Mouse (Mus musculus) midbrain, embryonic 14.5 days (tissue): ENCODE results near the gene Cdkal1. TPM values are rescaled to one million over a fixed set of nuclear protein-coding genes. Genes with fewer than 3 reads are reported as not detected.

Experiments used
- ATAC-seq: fragments of 200-750 bp; cut with Nextera tagmentation; 2 replicates; pipeline ENCODE4 v1.8.0; 2017; ENCODE audit warnings: moderate number of reproducible peaks, moderate library complexity; ENCODE audit not compliant: low FRiP score, low TSS enrichment
- DNase-seq: peaks from one replicate; pipeline ENCODE4 v3.0.0-alpha.2; 2015
- H3K27ac ChIP-seq: fragments of 300-500 bp; sonication (generic); replicated peaks from 2 replicates; pipeline ENCODE4 v1.5.1; 2014; ENCODE audit warnings: mild to moderate bottlenecking, low read depth, low read length, moderate library complexity
- H3K27me3 ChIP-seq: fragments of 300-500 bp; sonication (generic); 2 replicates; pipeline ENCODE4 v1.6.1; 2014; ENCODE audit warnings: low read length, control low read depth, mixed read lengths; ENCODE audit not compliant: control insufficient read depth, insufficient read depth
- H3K36me3 ChIP-seq: fragments of 300-500 bp; sonication (generic); 2 replicates; pipeline ENCODE4 v1.6.1; 2014; ENCODE audit warnings: low read length, control low read depth; ENCODE audit not compliant: control insufficient read depth, insufficient read depth
- H3K4me1 ChIP-seq: fragments of 300-500 bp; sonication (generic); 2 replicates; pipeline ENCODE4 v1.6.1; 2014; ENCODE audit warnings: mild to moderate bottlenecking, antibody characterized with exemption, low read length, control low read depth; ENCODE audit not compliant: control insufficient read depth, insufficient read depth
- H3K4me2 ChIP-seq: fragments of 300-500 bp; sonication (generic); 2 replicates; pipeline ENCODE4 v1.6.1; 2014; ENCODE audit warnings: mild to moderate bottlenecking, low read length, moderate library complexity
- H3K4me3 ChIP-seq: fragments of 300-500 bp; sonication (generic); replicated peaks from 2 replicates; pipeline ENCODE4 v1.5.1; 2014; ENCODE audit warnings: low read depth, low read length
- H3K9ac ChIP-seq: fragments of 300-500 bp; sonication (generic); replicated peaks from 2 replicates; pipeline ENCODE4 v1.6.1; 2014; ENCODE audit warnings: mild to moderate bottlenecking, low read length, moderate library complexity
- H3K9me3 ChIP-seq: fragments of 300-500 bp; sonication (generic); 2 replicates; pipeline ENCODE4 v1.6.1; 2016; ENCODE audit warnings: low read length, control low read depth, mixed read lengths; ENCODE audit not compliant: control insufficient read depth
- WGBS: fragments of 180-500 bp; shearing (Covaris S2); extraction: QIAGEN DNeasy Blood & Tissue Kit; methylation state at CpG from one replicate; pipeline ENCODE4 v1.1.7; 2014; 5-methylcytosine and 5-hydroxymethylcytosine counted together
- polyA plus RNA-seq: library from polyadenylated mRNA; unstranded; fragments of >200 nt; fragmentation: Nextera tagmentation; extraction: Ambion mirVana; gene quantifications from 2 replicates; pipeline ENCODE4 v1.2.1, GENCODE M21; 2014

Cdkal1 gene
- polyA plus RNA-seq, 1 experiment from 2014 or later: 23.5 TPM

DNA sequence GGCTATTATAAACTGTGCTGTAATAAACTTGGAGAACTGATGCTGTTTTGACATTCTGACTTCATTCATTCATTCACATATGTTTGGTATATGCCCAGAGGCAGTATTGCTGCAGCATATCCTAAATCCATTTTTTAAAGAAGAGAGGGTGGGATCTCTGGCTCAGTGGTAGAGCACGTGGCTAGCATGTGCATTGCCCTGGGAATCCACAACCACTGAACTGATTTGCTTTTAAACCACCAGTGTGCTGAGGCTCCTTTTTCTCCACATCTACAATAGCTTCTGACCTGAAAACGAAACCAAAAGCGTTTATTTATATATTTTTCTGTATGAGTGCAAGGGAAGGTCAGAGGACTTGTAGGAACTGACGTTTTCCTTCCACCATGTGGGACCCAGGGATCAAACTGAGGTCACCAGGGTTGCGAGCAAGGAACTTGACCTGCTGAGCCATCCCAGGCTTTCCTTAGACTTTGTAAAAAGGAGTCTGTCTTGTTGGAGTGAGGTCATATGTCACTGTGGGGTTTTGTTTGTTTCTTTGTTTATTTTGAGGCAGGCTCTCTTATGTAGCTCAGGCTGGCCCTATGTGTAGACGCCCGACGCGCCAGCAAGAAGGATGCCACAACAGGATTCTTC lies 562.8 kb downstream of the Cdkal1 start:
- H3K4me2 ChIP-seq: no peak overlapping the region

GRCm38 (mm10) chr13:29290569-29290968 lies 564.9 kb downstream of the Cdkal1 start:
- no peaks in the 10 kb centered on the region for H3K36me3 ChIP-seq
- no peak overlapping the region for H3K4me3 ChIP-seq
- no peak for DNase-seq
- no peaks in the 10 kb centered on the region for H3K9me3 ChIP-seq
- no peak overlapping the region for H3K9ac ChIP-seq
- no peaks in the 10 kb centered on the region for H3K4me1 ChIP-seq
- no peak overlapping the region for H3K27ac ChIP-seq
- 67% methylated on average over 4 of the region's 4 CpGs for WGBS
- no peak overlapping the region for H3K4me2 ChIP-seq
- H3K27me3 ChIP-seq: no peaks in the 10 kb centered on the region
- ATAC-seq: no peak

More for the DNA sequence above, 562.8 kb downstream of the Cdkal1 start:
- H3K9me3 ChIP-seq: no peaks in the 10 kb centered on the region
- H3K4me3 ChIP-seq: no peak overlapping the region
- no peak for ATAC-seq
- H3K4me1 ChIP-seq: no peaks in the 10 kb centered on the region
- no peak overlapping the region for H3K9ac ChIP-seq
- no peak for DNase-seq
- H3K27me3 ChIP-seq: no peaks in the 10 kb centered on the region
- no peak overlapping the region for H3K27ac ChIP-seq
- 91% methylated on average over 9 of the region's 9 CpGs for WGBS
- H3K36me3 ChIP-seq: no peaks in the 10 kb centered on the region

DNA sequence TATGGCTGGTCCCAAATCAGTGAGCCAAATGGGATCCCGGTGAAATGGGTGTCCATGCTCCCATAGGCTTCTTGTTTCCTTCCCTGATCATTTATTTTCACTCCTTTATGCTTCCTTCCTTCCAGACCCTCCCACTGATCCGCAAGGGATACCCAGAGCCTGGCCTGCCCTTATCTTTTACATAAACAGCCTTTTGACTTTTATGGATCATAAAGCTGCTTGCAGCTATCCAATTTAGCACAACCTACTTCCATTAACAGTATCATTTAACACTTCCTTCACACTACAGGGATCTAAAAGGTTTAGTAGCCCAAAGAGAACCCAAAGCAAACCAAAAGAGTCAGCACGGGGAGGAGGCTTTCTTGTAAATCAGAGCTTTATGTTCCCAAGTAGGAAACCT lies 570.4 kb downstream of the Cdkal1 start:
- 80% methylated on average over 3 of the region's 3 CpGs for WGBS
- Histone ChIP-seq H3K9me3 (no peaks in the 10 kb centered on the region), H3K9ac (no peak overlapping the region), H3K27me3 (no peaks in the 10 kb centered on the region), H3K4me3 (no peak overlapping the region), H3K27ac (no peak overlapping the region), H3K36me3 (no peaks in the 10 kb centered on the region), H3K4me1 (no peaks in the 10 kb centered on the region), H3K4me2 (no peak overlapping the region)
- DNase-seq (no peak), ATAC-seq (no peak)

- Histone ChIP-seq H3K36me3 (no peaks in the 10 kb centered on the region), H3K27me3 (no peaks in the 10 kb centered on the region), H3K9ac (no peak overlapping the region), H3K4me2 (no peak overlapping the region), H3K27ac (no peak overlapping the region), H3K4me3 (no peak overlapping the region), H3K9me3 (no peaks in the 10 kb centered on the region), H3K4me1 (no peaks in the 10 kb centered on the region)
- DNase-seq (no peak), ATAC-seq (no peak)
- 88% methylated on average over 6 of the region's 6 CpGs for WGBS
These were observed 573.9 kb downstream of the Cdkal1 start for GRCm38 (mm10) chr13:29281556-29281955.

DNA sequence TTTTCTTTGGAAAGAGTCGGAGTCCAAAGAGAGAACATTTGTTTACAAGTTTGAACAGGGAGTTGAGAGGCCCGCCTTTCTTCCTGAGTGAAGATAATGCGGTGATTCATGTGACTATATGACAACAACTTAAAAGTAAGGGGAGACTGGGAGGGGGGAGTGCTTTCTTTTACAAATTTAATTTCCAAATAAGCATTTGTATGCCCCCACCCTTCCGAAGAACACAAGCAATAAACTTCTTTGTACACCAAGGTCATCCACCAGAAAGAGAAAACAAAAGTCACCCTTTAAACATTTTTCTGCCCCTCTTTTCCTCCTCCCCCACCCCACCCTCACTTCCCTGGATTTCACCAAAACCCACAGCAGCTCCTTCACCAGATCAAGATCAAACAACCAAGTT lies 577.3 kb downstream of the Cdkal1 start:
- no peak for ATAC-seq
- WGBS: 70% methylated on average over 4 of the region's 4 CpGs
- Histone ChIP-seq H3K27ac (no peak overlapping the region), H3K4me1 (peaks cover 10% of the 10 kb centered on the region; the same call in 1 of the 2 replicates), H3K4me2 (no peak overlapping the region), H3K36me3 (no peaks in the 10 kb centered on the region), H3K4me3 (no peak overlapping the region), H3K27me3 (no peaks in the 10 kb centered on the region), H3K9ac (no peak overlapping the region), H3K9me3 (no peaks in the 10 kb centered on the region)
- no peak for DNase-seq

DNA sequence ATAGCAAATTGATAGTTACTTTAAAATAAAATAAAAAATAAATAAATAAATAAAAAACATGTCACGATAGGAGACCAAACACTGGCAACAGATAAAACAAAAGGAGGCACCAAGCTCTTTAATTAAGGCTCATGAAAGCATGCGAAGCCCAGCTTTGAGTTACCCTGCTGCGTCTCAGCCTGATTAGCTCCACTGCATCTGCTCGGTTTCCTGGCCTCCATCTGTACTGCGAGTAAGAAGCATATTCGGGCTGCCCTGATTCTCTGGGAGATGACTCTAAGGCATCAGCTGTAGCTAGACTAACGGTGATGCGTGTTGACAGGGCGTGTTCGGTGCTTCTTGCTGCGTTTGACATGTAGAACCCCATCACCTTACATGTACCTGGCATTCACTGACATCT lies 581.2 kb downstream of the Cdkal1 start:
- H3K4me2 ChIP-seq: no peak overlapping the region
- peaks cover 10% of the 10 kb centered on the region; the same call in 1 of the 2 replicates for H3K4me1 ChIP-seq
- peak; percentile 57; the same call in 1 of the 2 replicates for ATAC-seq
- WGBS: 24% methylated on average over 11 of the region's 11 CpGs
- H3K27me3 ChIP-seq: no peaks in the 10 kb centered on the region
- H3K27ac ChIP-seq: peak overlapping the region; percentile 47; the same call in 1 of the 2 replicates
- no peak overlapping the region for H3K9ac ChIP-seq
- no peaks in the 10 kb centered on the region for H3K9me3 ChIP-seq
- no peaks in the 10 kb centered on the region for H3K36me3 ChIP-seq
- H3K4me3 ChIP-seq: no peak overlapping the region
- DNase-seq: peak; percentile 73

- Histone ChIP-seq H3K4me3 (no peak overlapping the region), H3K27ac (peak overlapping the region; percentile 66), H3K36me3 (no peaks in the 10 kb centered on the region), H3K4me2 (no peak overlapping the region), H3K4me1 (peaks cover 10% of the 10 kb centered on the region; the same call in 1 of the 2 replicates), H3K9me3 (no peaks in the 10 kb centered on the region), H3K9ac (no peak overlapping the region), H3K27me3 (no peaks in the 10 kb centered on the region)
- WGBS: 18% methylated on average over 4 of the region's 4 CpGs
- peak; percentile 55; the same call in 1 of the 2 replicates for ATAC-seq
- peak; percentile 64 for DNase-seq
These were observed 581.7 kb downstream of the Cdkal1 start for GRCm38 (mm10) chr13:29273693-29274221.

DNA sequence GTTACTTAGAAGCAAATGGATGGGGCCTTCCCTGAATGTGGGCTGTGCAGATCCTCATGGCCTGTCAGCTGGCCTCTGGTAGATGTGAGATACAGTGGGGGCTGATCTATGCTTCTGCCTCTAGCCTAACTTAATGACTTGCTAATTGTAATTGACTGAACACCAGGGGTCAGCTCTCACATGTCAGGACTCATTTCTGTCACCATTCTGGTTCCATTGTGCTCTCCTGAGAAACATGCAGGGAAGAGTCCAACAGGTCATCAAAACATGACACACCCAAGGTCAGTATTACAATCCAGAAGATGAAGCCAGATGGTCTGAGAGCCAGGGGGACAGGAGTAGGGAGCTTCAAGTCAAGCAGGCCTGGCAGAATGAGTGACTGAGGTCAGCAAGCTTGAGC lies 584.0 kb downstream of the Cdkal1 start:
- Histone ChIP-seq H3K4me1 (peaks cover 10% of the 10 kb centered on the region; the same call in 1 of the 2 replicates), H3K4me3 (no peak overlapping the region), H3K9me3 (no peaks in the 10 kb centered on the region), H3K27me3 (no peaks in the 10 kb centered on the region), H3K36me3 (no peaks in the 10 kb centered on the region), H3K9ac (no peak overlapping the region), H3K27ac (no peak overlapping the region), H3K4me2 (no peak overlapping the region)
- no peak for ATAC-seq
- no peak for DNase-seq
